ENCODE assay signal across 12 mouse cellular contexts in the genomic region with DNA sequence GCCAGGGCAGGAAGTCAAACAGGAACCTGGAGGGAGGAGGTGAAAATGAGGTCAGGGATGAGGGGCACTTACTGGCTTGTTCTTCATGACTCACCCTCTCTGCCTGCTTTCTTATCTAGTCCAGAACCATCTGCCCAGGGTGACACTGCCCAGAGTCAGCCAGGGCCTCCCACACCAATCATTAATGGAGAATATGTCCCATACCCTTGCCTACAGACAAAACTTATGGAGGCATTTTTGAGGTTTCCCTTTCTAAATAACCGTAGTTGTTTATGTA. TPM values are rescaled to one million over a fixed set of nuclear protein-coding genes. Genes with fewer than 3 reads are reported as not detected.
A peak's percentile ranks its signal among the peaks of the same experiment; 100 is the strongest.
DNase-seq lines count a peak whose midpoint lies in the region; ATAC-seq and TF ChIP-seq lines count a peak whose summit lies in the region.
"Had no signal": no experiment of that assay in that cellular context is flagged by ENCODE, and none has a peak within 500 bp of the region (broad histone marks: within the 10 kb centered on the region; RNA-seq: fewer than 3 reads in every experiment).

No protein-coding gene starts in this region.

- 46% methylated on average over 1 of the region's 1 CpGs for WGBS in heart, embryonic 16.5 days
- 57% methylated on average over 1 of the region's 1 CpGs for WGBS in liver, postnatal 0 days (ENCODE audit: insufficient replicate concordance)
- WGBS in midbrain, embryonic 13.5 days: 88% methylated on average over 1 of the region's 1 CpGs
- WGBS in midbrain, embryonic 11.5 days: 83% methylated on average over 1 of the region's 1 CpGs

- no peak overlapping the region for H3K4me3 ChIP-seq in heart, embryonic 16.5 days (ENCODE audit: low read length)
- H3K4me3 ChIP-seq in liver, postnatal 0 days (ENCODE audit: low read depth, low read length): no peak overlapping the region
- no peak overlapping the region for H3K4me3 ChIP-seq in midbrain, embryonic 13.5 days (replicated peaks)
- no peak overlapping the region for H3K4me3 ChIP-seq in midbrain, embryonic 11.5 days (ENCODE audit: low read depth, low read length)
- H3K4me3 ChIP-seq: hindbrain, embryonic 13.5 days had no signal

- no peaks in the 10 kb centered on the region for H3K36me3 ChIP-seq in heart, embryonic 16.5 days (ENCODE audit: control insufficient read depth, insufficient read depth)
- H3K36me3 ChIP-seq in liver, postnatal 0 days (replicated peaks; ENCODE audit: insufficient read depth, low read length): no peaks in the 10 kb centered on the region
- no peaks in the 10 kb centered on the region for H3K36me3 ChIP-seq in midbrain, embryonic 13.5 days
- H3K36me3 ChIP-seq in midbrain, embryonic 11.5 days (ENCODE audit: control insufficient read depth, insufficient read depth, low read length): no peaks in the 10 kb centered on the region
- H3K36me3 ChIP-seq: hindbrain, embryonic 13.5 days had no signal

- no peak for TF ChIP-seq EP300 in liver, postnatal 0 days (IDR thresholded peaks at IDR 0.05; ENCODE audit: low read depth)

- no peaks in the 10 kb centered on the region for H3K27me3 ChIP-seq in heart, embryonic 16.5 days (ENCODE audit: control insufficient read depth, insufficient read depth, low read length)
- no peaks in the 10 kb centered on the region for H3K27me3 ChIP-seq in liver, postnatal 0 days (ENCODE audit: insufficient read depth, low read length)
- no peaks in the 10 kb centered on the region for H3K27me3 ChIP-seq in midbrain, embryonic 13.5 days
- no peaks in the 10 kb centered on the region for H3K27me3 ChIP-seq in midbrain, embryonic 11.5 days (ENCODE audit: control insufficient read depth, insufficient read depth, low read length)
- H3K27me3 ChIP-seq: hindbrain, embryonic 13.5 days had no signal

- no peak for DNase-seq in heart, adult 8-10 months (ENCODE audit: low spot score)
- peak; percentile 40 for DNase-seq in CD4-positive, CD25-positive, alpha-beta regulatory T cell, adult 2 months (ENCODE audit: low read depth, low spot score)
- DNase-seq in adrenal gland, postnatal 36 days: peak; percentile 45 to 54
- DNase-seq in liver, postnatal 0 days: no peak
- DNase-seq in layer of hippocampus, postnatal 36 days: no peak
- DNase-seq in midbrain, embryonic 11.5 days (ENCODE audit: low spot score, missing footprints): no peak
- DNase-seq: lung, postnatal 14 days; right cerebral cortex, postnatal 4 days had no signal

- no peak overlapping the region for H3K4me2 ChIP-seq in heart, embryonic 16.5 days (ENCODE audit: low read depth, low read length)
- no peak overlapping the region for H3K4me2 ChIP-seq in liver, postnatal 0 days (ENCODE audit: low read depth, low read length)
- H3K4me2 ChIP-seq in midbrain, embryonic 13.5 days (replicated peaks): no peak overlapping the region
- no peak overlapping the region for H3K4me2 ChIP-seq in midbrain, embryonic 11.5 days
- H3K4me2 ChIP-seq: hindbrain, embryonic 13.5 days had no signal

- H3K9me3 ChIP-seq in heart, embryonic 16.5 days (replicated peaks; ENCODE audit: control insufficient read depth, low read length): no peaks in the 10 kb centered on the region
- no peaks in the 10 kb centered on the region for H3K9me3 ChIP-seq in liver, postnatal 0 days (ENCODE audit: low read length)
- H3K9me3 ChIP-seq in midbrain, embryonic 13.5 days: no peaks in the 10 kb centered on the region
- no peaks in the 10 kb centered on the region for H3K9me3 ChIP-seq in midbrain, embryonic 11.5 days (ENCODE audit: control insufficient read depth, low read length)
- H3K9me3 ChIP-seq: hindbrain, embryonic 13.5 days had no signal

- ATAC-seq in heart, embryonic 16.5 days (replicated peaks; ENCODE audit: extremely low read depth, insufficient read depth, low FRiP score): peak; percentile 65; the same call in 1 of the 2 replicates
- ATAC-seq in liver, postnatal 0 days: peak; percentile 45; the same call in 1 of the 2 replicates
- no peak for ATAC-seq in midbrain, embryonic 13.5 days
- ATAC-seq in midbrain, embryonic 11.5 days (ENCODE audit: low FRiP score): no peak
- ATAC-seq: forebrain, embryonic 14.5 days had no signal

- no peak overlapping the region for H3K9ac ChIP-seq in heart, embryonic 16.5 days (ENCODE audit: low read length)
- no peak overlapping the region for H3K9ac ChIP-seq in liver, postnatal 0 days (replicated peaks)
- no peak overlapping the region for H3K9ac ChIP-seq in midbrain, embryonic 13.5 days (replicated peaks)
- H3K9ac ChIP-seq in midbrain, embryonic 11.5 days (ENCODE audit: low read length): no peak overlapping the region
- H3K9ac ChIP-seq: hindbrain, embryonic 13.5 days had no signal

- TF ChIP-seq CTCF in liver, postnatal 0 days (IDR thresholded peaks at IDR 0.05; ENCODE audit: low read depth): no peak

- peaks cover 3% of the 10 kb centered on the region; the same call in 1 of the 2 replicates for H3K4me1 ChIP-seq in heart, embryonic 16.5 days (ENCODE audit: control insufficient read depth, insufficient read depth, low read length)
- no peaks in the 10 kb centered on the region for H3K4me1 ChIP-seq in liver, postnatal 0 days (ENCODE audit: insufficient read depth)
- H3K4me1 ChIP-seq in midbrain, embryonic 13.5 days (replicated peaks): 0 out of 2 replicates have a peak, but pooled peaks cover 5% of the 10 kb centered on the region
- no peaks in the 10 kb centered on the region for H3K4me1 ChIP-seq in midbrain, embryonic 11.5 days (ENCODE audit: control insufficient read depth, insufficient read depth, low read length)

- H3K27ac ChIP-seq in heart, embryonic 16.5 days (ENCODE audit: low read length): no peak overlapping the region
- no peak overlapping the region for H3K27ac ChIP-seq in liver, postnatal 0 days (ENCODE audit: low read depth)
- H3K27ac ChIP-seq in midbrain, embryonic 13.5 days: no peak overlapping the region
- no peak overlapping the region for H3K27ac ChIP-seq in midbrain, embryonic 11.5 days (ENCODE audit: low read depth, low read length)
- H3K27ac ChIP-seq: hindbrain, embryonic 13.5 days had no signal

RNA-seq across cellular contexts. Expression of gene Bace2, which starts 46.0 kb away (rescaled TPM):
- 43.9 and 48.2 TPM in 2 replicates for polyA plus RNA-seq in heart, embryonic 16.5 days (2015; fragmentation: Nextera tagmentation; extraction: Ambion mirVana)
- total RNA-seq in heart, adult 8-10 months (2022): 10 to 100 TPM in 3 of 4 experiments, 1 to 10 TPM in 1; 8.1 to 17.8 (median 13.8) TPM
- total RNA-seq in adrenal gland, postnatal 36 days (2021): 10 to 100 TPM; 13.2 to 17.0 TPM
- 9.9 and 11.0 TPM in 2 replicates for polyA plus RNA-seq in liver, postnatal 0 days (2015; fragmentation: Nextera tagmentation; extraction: Ambion mirVana)
- 2.1 and 2.3 TPM in 2 replicates for polyA plus RNA-seq in midbrain, embryonic 13.5 days (2015; fragmentation: Nextera tagmentation; extraction: Ambion mirVana)
- total RNA-seq in layer of hippocampus, postnatal 36 days (2021): 1 to 10 TPM; 3.4 to 5.0 TPM
- 2.3 and 2.8 TPM in 2 replicates for polyA plus RNA-seq in midbrain, embryonic 11.5 days (2014; fragmentation: Nextera tagmentation; extraction: Ambion mirVana)

Comparison
In these comparisons a context has a peak if more than half of its experiments do, and no peak if none do; other contexts are left out.
1. ATAC-seq: peak in heart, embryonic 16.5 days (single experiment) and liver, postnatal 0 days (single experiment); none in midbrain, embryonic 13.5 days (single experiment) and midbrain, embryonic 11.5 days (single experiment).
2. DNase-seq: peak in CD4-positive, CD25-positive, alpha-beta regulatory T cell, adult 2 months (single experiment) and adrenal gland, postnatal 36 days (2 of 2); none in heart, adult 8-10 months (single experiment), liver, postnatal 0 days (single experiment), layer of hippocampus, postnatal 36 days (0 of 2) and midbrain, embryonic 11.5 days (single experiment).